Mouse (Mus musculus): ENCODE data around the gene Cytip. TPM values are rescaled to one million over a fixed set of nuclear protein-coding genes. Genes with fewer than 3 reads are reported as not detected.

The Cytip gene
- polyA plus RNA-seq, 1 experiment from 2014 or later, result 0.23 TPM

DNA sequence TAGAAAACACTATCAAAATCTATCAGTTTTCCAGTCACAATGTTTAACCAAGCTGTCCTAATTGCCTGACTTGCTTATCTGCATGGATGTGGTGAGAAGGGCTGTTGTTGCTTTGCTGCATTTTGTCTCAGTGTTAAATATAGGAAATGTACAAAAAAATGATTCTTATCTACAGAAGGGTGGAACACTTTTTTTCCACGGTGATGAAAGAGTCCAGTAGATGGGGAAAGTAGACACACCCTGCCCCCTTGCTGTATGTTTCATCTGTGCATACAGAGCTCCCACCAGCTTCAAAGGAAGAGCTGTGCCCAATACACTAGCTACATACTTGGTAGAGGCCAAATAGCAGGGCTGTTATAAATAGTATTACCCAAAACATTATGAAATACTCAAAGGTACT lies 16.3 kb downstream of the Cytip start:
- Histone ChIP-seq H3K9ac (no peak overlapping the region), H3K9me3 (replicated peaks) (no peaks in the 10 kb centered on the region), H3K4me1 (peaks cover 3% of the 10 kb centered on the region; the same call in 1 of the 2 replicates), H3K27ac (no peak overlapping the region), H3K27me3 (no peaks in the 10 kb centered on the region), H3K4me2 (replicated peaks) (no peak overlapping the region), H3K4me3 (no peak overlapping the region), H3K36me3 (no peaks in the 10 kb centered on the region)
- no peak for ATAC-seq (ENCODE audit: low FRiP score)
- WGBS, result 74% methylated on average over 1 of the region's 1 CpGs

DNA sequence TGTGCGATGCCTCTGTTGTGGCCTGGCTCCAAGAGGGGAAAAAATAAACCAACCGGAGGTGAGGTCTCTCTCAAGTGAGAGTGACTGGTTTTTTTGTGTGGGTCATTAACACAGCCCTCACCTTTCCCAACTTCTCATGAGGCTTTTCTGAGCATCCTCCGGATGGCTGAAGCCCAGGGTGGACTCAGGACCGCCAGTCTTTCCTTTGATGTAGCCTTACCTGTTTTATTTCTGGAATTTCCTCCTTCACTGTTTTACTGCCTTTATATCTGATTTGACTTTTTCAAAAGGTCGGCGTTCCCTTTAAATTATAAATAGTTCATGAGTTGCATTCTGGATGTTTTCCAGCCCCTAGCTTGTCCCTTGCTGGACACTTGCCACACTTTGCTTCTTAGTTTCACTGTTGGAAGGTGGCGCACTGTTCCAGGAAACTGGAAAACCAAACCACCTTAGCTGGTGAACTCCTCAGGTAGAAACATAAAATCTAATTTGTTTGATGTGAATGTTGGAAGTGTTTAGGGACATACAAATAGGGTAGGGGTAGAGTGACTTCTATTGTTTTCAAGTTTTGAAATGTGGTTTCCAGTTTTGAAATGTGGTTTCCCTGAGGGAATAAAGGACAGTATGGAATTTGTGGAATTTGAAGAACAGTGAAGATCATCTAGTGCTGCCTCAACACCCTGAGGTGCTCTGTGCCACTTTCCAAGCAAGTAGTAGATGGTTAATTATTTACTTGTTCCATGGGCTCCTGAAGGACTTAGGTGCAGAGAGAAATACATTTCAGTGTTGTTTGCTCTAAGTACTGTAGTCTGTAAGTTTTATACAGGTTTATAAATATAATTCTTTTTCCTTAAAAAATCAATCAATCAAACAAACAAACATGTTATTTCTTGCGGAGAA lies 19.7 kb downstream of the Cytip start:
- Histone ChIP-seq H3K27me3 (no peaks in the 10 kb centered on the region), H3K4me3 (no peak overlapping the region), H3K4me1 (peaks cover 3% of the 10 kb centered on the region; the same call in 1 of the 2 replicates), H3K27ac (no peak overlapping the region), H3K4me2 (replicated peaks) (no peak overlapping the region), H3K9me3 (replicated peaks) (no peaks in the 10 kb centered on the region), H3K36me3 (no peaks in the 10 kb centered on the region), H3K9ac (no peak overlapping the region)
- 93% methylated on average over 8 of the region's 8 CpGs for WGBS
- no peak for ATAC-seq (ENCODE audit: low FRiP score)

DNA sequence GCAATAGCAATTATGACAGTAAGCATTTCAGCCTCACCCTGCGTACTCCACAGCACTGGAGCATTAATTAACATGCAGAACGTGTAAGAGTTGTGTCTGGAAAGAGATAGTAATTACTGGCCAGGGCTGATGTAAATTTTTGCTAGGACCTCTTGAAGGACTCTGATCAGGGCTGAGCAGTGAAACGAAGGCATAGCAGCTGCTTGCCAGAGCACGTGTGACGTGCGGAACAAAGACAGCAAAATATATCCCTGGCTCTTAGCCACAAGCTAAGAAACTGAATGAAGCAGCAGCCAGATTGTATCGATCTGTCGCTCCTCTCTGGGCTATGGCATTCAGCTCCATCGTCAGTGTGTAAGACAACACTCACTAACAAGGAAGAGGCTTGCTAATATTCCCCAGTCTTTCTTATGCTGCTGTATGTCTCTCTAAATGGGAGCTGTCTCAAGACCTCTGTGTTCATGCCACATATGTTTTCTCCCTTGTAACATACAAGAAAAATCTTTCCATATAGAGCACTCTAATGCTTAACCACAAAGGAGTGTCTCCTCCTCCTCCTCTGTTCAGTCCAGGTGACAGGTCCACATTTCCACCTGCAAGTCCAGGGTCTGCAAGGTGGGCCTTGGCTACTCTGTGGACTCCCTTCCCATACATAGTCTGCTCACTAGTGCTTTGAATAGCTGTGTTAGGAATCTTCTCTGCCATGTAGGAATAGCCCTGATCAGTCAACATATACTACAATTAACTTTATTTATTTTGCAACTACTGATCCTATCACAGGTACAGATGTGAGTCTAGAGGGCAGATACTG lies 20.7 kb downstream of the Cytip start:
- 67% methylated on average over 9 of the region's 9 CpGs for WGBS

DNA sequence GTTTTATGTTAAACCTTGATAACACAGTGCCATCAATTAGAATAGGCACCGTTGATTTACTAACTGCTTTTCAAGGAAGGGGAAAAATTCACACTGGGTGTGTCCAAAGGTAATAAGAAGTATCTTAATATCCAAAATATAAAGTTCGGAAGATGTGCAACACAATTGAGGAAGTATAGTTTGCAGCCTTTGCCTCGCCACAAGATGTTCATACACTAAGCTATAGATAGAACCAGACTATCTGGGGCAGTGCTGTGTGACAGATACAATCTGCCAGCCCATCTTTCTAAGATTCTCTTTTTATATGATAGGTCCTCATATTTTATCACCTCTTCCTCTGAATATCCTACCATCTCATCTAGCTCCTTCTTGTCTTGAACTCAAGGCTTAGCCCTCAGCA lies 22.4 kb downstream of the Cytip start:
- no peak overlapping the region for H3K9ac ChIP-seq
- no peak overlapping the region for H3K27ac ChIP-seq
- peaks cover 3% of the 10 kb centered on the region; the same call in 1 of the 2 replicates for H3K4me1 ChIP-seq
- no peaks in the 10 kb centered on the region for H3K36me3 ChIP-seq
- H3K4me2 ChIP-seq (replicated peaks), result no peak overlapping the region
- H3K9me3 ChIP-seq (replicated peaks), result no peaks in the 10 kb centered on the region
- H3K27me3 ChIP-seq, result no peaks in the 10 kb centered on the region
- 92% methylated on average over 3 of the region's 3 CpGs for WGBS
- no peak for ATAC-seq (ENCODE audit: low FRiP score)
- H3K4me3 ChIP-seq, result no peak overlapping the region

More for the DNA sequence above, 20.7 kb downstream of the Cytip start:
- no peak overlapping the region for H3K4me3 ChIP-seq
- H3K9me3 ChIP-seq (replicated peaks), result no peaks in the 10 kb centered on the region
- H3K27ac ChIP-seq, result 0 out of 2 replicates have a peak overlapping the region, but pooled peaks have one; percentile 4
- H3K36me3 ChIP-seq, result no peaks in the 10 kb centered on the region
- peak; percentile 89 for ATAC-seq (ENCODE audit: low FRiP score)
- H3K9ac ChIP-seq, result no peak overlapping the region
- H3K4me2 ChIP-seq (replicated peaks), result no peak overlapping the region
- H3K27me3 ChIP-seq, result no peaks in the 10 kb centered on the region
- H3K4me1 ChIP-seq, result peaks cover 3% of the 10 kb centered on the region; the same call in 1 of the 2 replicates

DNA sequence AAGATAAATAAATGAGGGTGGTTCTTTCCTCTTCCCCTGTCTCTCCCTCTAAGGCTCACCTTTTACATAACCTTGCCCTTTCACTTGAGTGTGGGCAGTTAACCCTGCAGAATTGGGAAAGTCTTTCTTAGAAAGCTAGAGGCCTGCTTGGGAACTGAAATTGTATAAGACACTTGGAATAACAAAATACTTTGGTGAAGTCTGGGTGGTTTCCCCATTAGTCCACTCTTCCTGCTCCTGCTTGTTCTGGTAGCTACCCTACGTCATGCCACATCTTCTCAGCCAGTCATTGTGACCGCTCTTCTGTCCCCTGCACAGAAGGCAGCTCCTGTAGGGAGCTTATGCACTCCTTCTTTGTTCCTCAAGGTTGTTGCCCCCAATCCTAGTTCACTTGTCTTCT lies 26.2 kb downstream of the Cytip start:
- H3K4me3 ChIP-seq, result no peak overlapping the region
- H3K4me1 ChIP-seq, result no peaks in the 10 kb centered on the region
- no peak overlapping the region for H3K9ac ChIP-seq
- H3K27ac ChIP-seq, result no peak overlapping the region
- H3K27me3 ChIP-seq, result no peaks in the 10 kb centered on the region
- no peaks in the 10 kb centered on the region for H3K36me3 ChIP-seq
- H3K9me3 ChIP-seq (replicated peaks), result no peaks in the 10 kb centered on the region
- ATAC-seq (ENCODE audit: low FRiP score), result no peak
- H3K4me2 ChIP-seq (replicated peaks), result no peak overlapping the region
- WGBS, result 79% methylated on average over 2 of the region's 2 CpGs

DNA sequence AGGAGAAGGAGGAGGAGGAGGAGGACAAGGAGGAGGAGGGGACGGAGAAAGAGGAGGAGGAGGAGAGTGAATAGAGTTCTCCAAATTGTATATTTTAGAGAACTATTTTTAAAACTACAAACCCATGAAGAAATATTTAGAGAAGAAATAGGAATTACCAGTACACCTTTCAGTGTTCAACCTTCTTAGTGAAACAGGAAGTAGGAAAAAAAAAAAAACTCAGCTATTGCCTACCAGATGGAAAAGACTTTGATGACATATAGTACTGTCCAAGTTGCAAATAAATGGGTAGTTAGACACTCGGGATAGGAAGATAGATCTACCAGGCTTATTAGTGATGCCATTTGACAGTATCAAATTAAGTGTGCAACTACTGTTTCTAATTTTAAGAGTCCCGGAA lies 27.7 kb downstream of the Cytip start:
- WGBS, result 84% methylated on average over 3 of the region's 3 CpGs
- Histone ChIP-seq H3K9ac (no peak overlapping the region), H3K36me3 (no peaks in the 10 kb centered on the region), H3K4me2 (replicated peaks) (no peak overlapping the region), H3K27ac (no peak overlapping the region), H3K27me3 (no peaks in the 10 kb centered on the region), H3K4me3 (no peak overlapping the region), H3K4me1 (no peaks in the 10 kb centered on the region), H3K9me3 (replicated peaks) (no peaks in the 10 kb centered on the region)
- no peak for ATAC-seq (ENCODE audit: low FRiP score)

DNA sequence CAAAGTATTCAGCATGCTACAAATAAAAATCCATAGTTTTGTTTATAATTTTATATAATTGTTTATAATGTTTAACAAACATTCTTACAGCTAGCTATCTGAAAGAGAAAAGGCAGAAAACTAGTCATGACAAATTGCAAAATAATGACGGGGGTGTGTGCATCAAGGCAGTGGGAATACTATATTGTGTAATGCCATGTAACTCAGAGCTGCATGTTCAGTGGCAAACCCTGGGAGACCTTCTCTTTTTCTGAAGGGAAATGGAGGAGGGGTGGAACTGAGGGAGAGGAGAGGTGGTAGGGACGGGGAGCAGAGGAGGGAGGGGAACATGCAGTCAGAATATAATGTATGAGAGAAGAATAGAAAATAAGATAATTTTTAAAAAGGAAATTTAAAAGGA lies 28.6 kb downstream of the Cytip start:
- Histone ChIP-seq H3K9ac (no peak overlapping the region), H3K9me3 (replicated peaks) (no peaks in the 10 kb centered on the region), H3K36me3 (no peaks in the 10 kb centered on the region), H3K27ac (no peak overlapping the region), H3K27me3 (no peaks in the 10 kb centered on the region), H3K4me3 (no peak overlapping the region), H3K4me1 (no peaks in the 10 kb centered on the region), H3K4me2 (replicated peaks) (no peak overlapping the region)
- WGBS, result 64% methylated on average over 2 of the region's 2 CpGs
- ATAC-seq (ENCODE audit: low FRiP score), result no peak

DNA sequence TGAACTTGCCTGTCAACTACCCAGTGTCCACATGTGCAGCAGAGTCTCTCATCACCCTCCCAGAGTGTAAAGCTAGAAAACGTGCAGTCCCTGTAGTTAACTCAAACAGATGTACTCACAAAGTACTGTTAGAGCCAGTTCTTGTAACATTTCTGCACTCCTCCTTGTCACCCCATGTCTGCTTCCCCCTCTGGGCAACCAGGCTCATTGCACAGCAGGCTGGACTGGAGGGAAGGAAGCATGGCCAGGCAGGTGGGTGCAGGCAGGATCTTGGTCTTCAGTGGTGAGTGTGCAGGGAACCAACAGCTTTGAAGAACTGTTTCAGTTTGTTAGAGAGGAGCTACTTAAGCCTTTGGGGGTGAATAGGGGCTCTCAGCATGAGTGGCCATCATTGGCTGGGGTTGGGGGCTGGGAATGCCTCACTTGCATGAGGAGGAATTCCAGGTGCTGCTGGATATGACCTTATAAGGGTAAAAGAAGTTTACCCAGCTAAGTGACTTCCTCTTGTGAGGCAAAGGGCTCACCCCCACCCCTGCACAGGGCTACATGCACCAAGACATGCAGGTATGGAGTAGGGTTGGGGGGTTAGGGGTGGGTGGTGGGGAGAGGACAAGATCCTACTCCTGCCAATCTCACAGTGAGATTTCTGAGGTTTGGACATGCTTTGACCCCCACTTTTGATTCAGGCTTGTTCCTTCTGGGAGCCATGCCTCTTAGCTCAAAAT lies 31.7 kb downstream of the Cytip start:
- Histone ChIP-seq H3K9me3 (replicated peaks) (no peaks in the 10 kb centered on the region), H3K27me3 (no peaks in the 10 kb centered on the region), H3K9ac (no peak overlapping the region), H3K4me3 (no peak overlapping the region), H3K36me3 (no peaks in the 10 kb centered on the region), H3K4me1 (no peaks in the 10 kb centered on the region), H3K4me2 (replicated peaks) (no peak overlapping the region), H3K27ac (no peak overlapping the region)
- WGBS, result 68% methylated on average over 1 of the region's 1 CpGs
- ATAC-seq (ENCODE audit: low FRiP score), result no peak

DNA sequence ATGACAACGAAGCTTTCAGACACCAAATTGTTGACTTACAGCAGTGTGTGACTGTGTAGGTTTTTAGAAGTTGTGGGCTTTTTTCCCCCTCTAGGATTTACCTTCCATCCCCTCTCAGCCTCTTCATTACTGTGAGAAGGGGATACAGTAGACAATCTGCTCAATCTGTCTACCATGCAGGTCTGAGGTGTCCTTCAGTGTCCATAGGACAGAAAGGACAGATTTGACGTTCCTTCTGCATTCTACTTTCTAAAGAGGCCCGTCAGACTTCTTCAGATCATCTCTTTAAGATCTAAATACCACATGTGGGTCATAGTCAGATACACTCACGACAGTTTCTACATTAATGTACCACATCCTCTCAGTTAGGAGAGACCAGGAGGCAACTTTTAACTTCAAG lies 33.5 kb downstream of the Cytip start:
- H3K27ac ChIP-seq, result no peak overlapping the region
- H3K4me2 ChIP-seq (replicated peaks), result no peak overlapping the region
- H3K36me3 ChIP-seq, result no peaks in the 10 kb centered on the region
- 85% methylated on average over 4 of the region's 4 CpGs for WGBS
- H3K9me3 ChIP-seq (replicated peaks), result no peaks in the 10 kb centered on the region
- H3K4me1 ChIP-seq, result no peaks in the 10 kb centered on the region
- H3K27me3 ChIP-seq, result no peaks in the 10 kb centered on the region
- H3K9ac ChIP-seq, result no peak overlapping the region
- no peak overlapping the region for H3K4me3 ChIP-seq
- no peak for ATAC-seq (ENCODE audit: low FRiP score)

DNA sequence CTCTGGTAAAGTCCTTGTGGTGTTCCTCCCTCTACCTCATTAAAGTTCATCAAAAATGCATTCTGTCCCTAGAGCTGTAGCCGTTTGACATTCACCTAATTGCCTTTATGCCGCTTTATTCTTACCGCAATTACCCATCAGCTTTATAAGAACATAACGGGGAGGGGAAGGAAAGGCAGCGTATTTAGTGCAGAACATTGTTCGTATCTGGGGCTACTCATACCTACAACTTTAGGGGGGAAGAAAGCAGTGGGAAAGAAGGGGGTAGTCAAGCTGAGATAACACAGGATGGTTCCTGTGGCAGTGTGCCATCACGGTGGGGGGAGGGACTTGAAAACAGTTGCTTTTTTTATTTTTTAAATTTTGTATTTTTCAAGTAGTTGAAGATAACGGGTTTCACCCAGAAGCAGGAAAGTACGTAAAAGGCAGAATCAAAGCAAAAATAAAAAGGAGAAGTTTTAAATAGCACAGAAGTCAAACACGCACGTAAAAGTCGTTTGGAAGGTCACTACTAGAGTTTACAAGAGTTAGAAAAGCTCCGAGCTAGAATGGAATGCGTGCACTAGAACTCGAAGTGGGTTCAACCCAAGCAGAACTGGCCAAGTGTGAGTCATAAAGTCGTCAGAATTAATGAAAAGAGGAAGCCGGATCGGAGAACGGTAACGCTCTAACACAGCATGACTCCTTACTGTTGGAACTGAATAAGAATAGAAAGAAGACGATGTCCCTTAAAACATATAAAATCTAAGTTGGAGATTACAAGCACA lies 34.6 kb downstream of the Cytip start:
- ATAC-seq (ENCODE audit: low FRiP score), result no peak
- H3K4me3 ChIP-seq, result no peak overlapping the region
- WGBS, result 86% methylated on average over 21 of the region's 21 CpGs

DNA sequence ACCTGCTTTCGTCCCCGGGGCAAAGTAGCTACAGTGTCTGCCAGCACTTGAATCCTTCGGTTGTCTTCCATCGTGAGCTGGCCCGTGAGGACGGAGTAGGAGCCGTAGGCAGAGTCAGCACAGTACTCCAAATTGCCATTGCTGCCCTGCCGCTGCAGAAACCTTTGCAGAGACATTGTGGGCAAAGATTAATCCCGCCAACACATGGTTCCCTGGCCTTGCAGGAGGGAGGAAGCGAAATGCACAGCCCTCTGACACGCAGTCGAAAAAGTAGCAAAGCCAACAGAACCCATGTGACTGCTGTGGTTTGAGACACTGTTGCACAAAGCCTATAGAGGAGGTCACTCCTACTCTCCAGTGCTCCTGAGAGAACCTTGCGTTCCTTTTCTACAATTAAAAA lies 35.5 kb downstream of the Cytip start:
- 92% methylated on average over 13 of the region's 13 CpGs for WGBS

More for the DNA sequence above, 34.6 kb downstream of the Cytip start:
- H3K9ac ChIP-seq, result no peak overlapping the region
- H3K9me3 ChIP-seq (replicated peaks), result no peaks in the 10 kb centered on the region
- no peaks in the 10 kb centered on the region for H3K4me1 ChIP-seq
- H3K4me2 ChIP-seq (replicated peaks), result no peak overlapping the region
- H3K36me3 ChIP-seq, result no peaks in the 10 kb centered on the region
- no peaks in the 10 kb centered on the region for H3K27me3 ChIP-seq
- no peak overlapping the region for H3K27ac ChIP-seq

More for the DNA sequence above, 35.5 kb downstream of the Cytip start:
- no peaks in the 10 kb centered on the region for H3K4me1 ChIP-seq
- no peaks in the 10 kb centered on the region for H3K27me3 ChIP-seq
- no peak overlapping the region for H3K9ac ChIP-seq
- no peaks in the 10 kb centered on the region for H3K36me3 ChIP-seq
- no peaks in the 10 kb centered on the region for H3K9me3 ChIP-seq (replicated peaks)
- H3K4me3 ChIP-seq, result no peak overlapping the region
- H3K27ac ChIP-seq, result no peak overlapping the region
- no peak overlapping the region for H3K4me2 ChIP-seq (replicated peaks)
- no peak for ATAC-seq (ENCODE audit: low FRiP score)

Measured in hindbrain, embryonic 12.5 days (tissue).